Mouse (Mus musculus) heart, embryonic 15.5 days (tissue): ENCODE measurements around the gene Cip2a. TPM values are rescaled to one million over a fixed set of nuclear protein-coding genes. Genes with fewer than 3 reads are reported as not detected.

Experiments used
- ATAC-seq: fragments of 200-750 bp; cut with Nextera tagmentation; replicated peaks from 2 replicates; pipeline ENCODE4 v1.8.0; 2017; ENCODE audit warnings: low read depth, moderate TSS enrichment; ENCODE audit not compliant: insufficient number of reproducible peaks, insufficient read depth, low FRiP score
- H3K27ac ChIP-seq: fragments of 300-500 bp; sonication (generic); 2 replicates; pipeline ENCODE4 v1.5.1; 2015; ENCODE audit warnings: mild to moderate bottlenecking, inconsistent platforms
- H3K27me3 ChIP-seq: fragments of 300-500 bp; sonication (generic); 2 replicates; pipeline ENCODE4 v1.6.1; 2015; ENCODE audit warnings: inconsistent platforms
- H3K36me3 ChIP-seq: fragments of 300-500 bp; sonication (generic); 2 replicates; pipeline ENCODE4 v1.6.1; 2015; ENCODE audit warnings: mild to moderate bottlenecking, inconsistent platforms
- H3K4me1 ChIP-seq: fragments of 300-500 bp; sonication (generic); replicated peaks from 2 replicates; pipeline ENCODE4 v1.6.1; 2015; ENCODE audit warnings: inconsistent platforms
- H3K4me2 ChIP-seq: fragments of 300-500 bp; sonication (generic); 2 replicates; pipeline ENCODE4 v1.6.1; 2015; ENCODE audit warnings: inconsistent platforms, mild to moderate bottlenecking, moderate library complexity
- H3K4me3 ChIP-seq: fragments of 300-500 bp; sonication (generic); 2 replicates; pipeline ENCODE4 v1.5.1; 2015; ENCODE audit warnings: mild to moderate bottlenecking, inconsistent platforms
- H3K9ac ChIP-seq: fragments of 300-500 bp; sonication (generic); 2 replicates; pipeline ENCODE4 v1.6.1; 2015; ENCODE audit warnings: mild to moderate bottlenecking, inconsistent platforms
- H3K9me3 ChIP-seq: fragments of 300-500 bp; sonication (generic); replicated peaks from 2 replicates; pipeline ENCODE4 v1.6.1; 2016; ENCODE audit warnings: inconsistent platforms
- WGBS: fragments of 180-500 bp; shearing (Covaris S2); methylation state at CpG from one replicate; pipeline ENCODE4 v1.1.7; 2015; ENCODE audit warnings: mixed read lengths; 5-methylcytosine and 5-hydroxymethylcytosine counted together
- polyA plus RNA-seq: library from polyadenylated mRNA; unstranded; fragments of >200 nt; fragmentation: Nextera tagmentation; extraction: Ambion mirVana; gene quantifications from 2 replicates; pipeline ENCODE4 v1.2.1, GENCODE M21; 2015

The Cip2a gene
- 18.2 and 19.3 TPM in 2 replicates for polyA plus RNA-seq

- H3K4me1 ChIP-seq, result peaks cover 9% of the 10 kb centered on the region
- peak within 1 kb of the TSS; percentile 94 for H3K27ac ChIP-seq
- peak within 1 kb of the TSS; percentile 72 for H3K4me2 ChIP-seq
- ATAC-seq, result peak; percentile 98
- H3K36me3 ChIP-seq, result peaks cover 4% of the 10 kb centered on the region; the same call in 1 of the 2 replicates
- H3K9ac ChIP-seq, result peak within 1 kb of the TSS; percentile 98
- no peaks in the 10 kb centered on the region for H3K9me3 ChIP-seq
- H3K27me3 ChIP-seq, result no peaks in the 10 kb centered on the region
- peak within 1 kb of the TSS; percentile 85 for H3K4me3 ChIP-seq
- WGBS, result under 1% methylated on average over 74 of the region's 74 CpGs
Observed at GRCm38 (mm10) chr16:48993559-48994342, at the start of gene Cip2a, which contains the start of gene Dzip3. TSS of gene Cip2a (plus strand) at chr16:48994185. TSS of gene Dzip3 (minus strand) at chr16:48994165.

- no peak overlapping the region for H3K27ac ChIP-seq
- H3K9ac ChIP-seq, result no peak overlapping the region
- H3K4me1 ChIP-seq, result no peaks in the 10 kb centered on the region
- ATAC-seq, result no peak
- WGBS, result 93% methylated on average over 2 of the region's 2 CpGs
- H3K4me2 ChIP-seq, result no peak overlapping the region
- H3K9me3 ChIP-seq, result no peaks in the 10 kb centered on the region
- H3K36me3 ChIP-seq, result peaks cover 18% of the 10 kb centered on the region
- H3K4me3 ChIP-seq, result no peak overlapping the region
- H3K27me3 ChIP-seq, result no peaks in the 10 kb centered on the region
Observed at GRCm38 (mm10) chr16:48972996-48973395, 21.0 kb upstream of the Cip2a start.

GRCm38 (mm10) chr16:48973548-48973947 is 20.4 kb upstream of the Cip2a start:
- H3K4me2 ChIP-seq, result no peak overlapping the region
- H3K9me3 ChIP-seq, result no peaks in the 10 kb centered on the region
- no peaks in the 10 kb centered on the region for H3K4me1 ChIP-seq
- peaks cover 23% of the 10 kb centered on the region for H3K36me3 ChIP-seq
- H3K27ac ChIP-seq, result no peak overlapping the region
- 98% methylated on average over 1 of the region's 1 CpGs for WGBS
- H3K4me3 ChIP-seq, result no peak overlapping the region
- H3K9ac ChIP-seq, result no peak overlapping the region
- H3K27me3 ChIP-seq, result no peaks in the 10 kb centered on the region
- ATAC-seq, result no peak

- Histone ChIP-seq H3K4me3 (no peak overlapping the region), H3K27ac (no peak overlapping the region), H3K27me3 (no peaks in the 10 kb centered on the region), H3K4me1 (no peaks in the 10 kb centered on the region), H3K4me2 (no peak overlapping the region), H3K9ac (no peak overlapping the region), H3K9me3 (no peaks in the 10 kb centered on the region), H3K36me3 (peaks cover 22% of the 10 kb centered on the region)
- no peak for ATAC-seq
Observed at GRCm38 (mm10) chr16:48979965-48980364, 14.0 kb upstream of the Cip2a start.

GRCm38 (mm10) chr16:48985034-48985627 is 8.9 kb upstream of the Cip2a start:
- no peak overlapping the region for H3K4me3 ChIP-seq
- H3K4me2 ChIP-seq, result no peak overlapping the region
- no peak for ATAC-seq
- peaks cover 10% of the 10 kb centered on the region; the same call in 1 of the 2 replicates for H3K4me1 ChIP-seq
- 75% methylated on average over 5 of the region's 5 CpGs for WGBS
- no peaks in the 10 kb centered on the region for H3K27me3 ChIP-seq
- no peak overlapping the region for H3K27ac ChIP-seq
- peaks cover 10% of the 10 kb centered on the region for H3K36me3 ChIP-seq
- no peak overlapping the region for H3K9ac ChIP-seq
- H3K9me3 ChIP-seq, result no peaks in the 10 kb centered on the region

- no peak overlapping the region for H3K4me2 ChIP-seq
- H3K27ac ChIP-seq, result no peak overlapping the region
- H3K4me3 ChIP-seq, result no peak overlapping the region
- H3K4me1 ChIP-seq, result peaks cover 11% of the 10 kb centered on the region
- no peaks in the 10 kb centered on the region for H3K9me3 ChIP-seq
- ATAC-seq, result no peak
- H3K9ac ChIP-seq, result no peak overlapping the region
- H3K36me3 ChIP-seq, result no peaks in the 10 kb centered on the region
- H3K27me3 ChIP-seq, result no peaks in the 10 kb centered on the region
Observed at GRCm38 (mm10) chr16:48989700-48990099, 4.3 kb upstream of the Cip2a start.

- ATAC-seq, result no peak
- Histone ChIP-seq H3K4me2 (peak overlapping the region; percentile 60), H3K4me3 (peak overlapping the region; percentile 85), H3K36me3 (no peaks in the 10 kb centered on the region), H3K9me3 (no peaks in the 10 kb centered on the region), H3K27ac (peak overlapping the region; percentile 94), H3K4me1 (peaks cover 9% of the 10 kb centered on the region), H3K9ac (peak overlapping the region; percentile 98), H3K27me3 (no peaks in the 10 kb centered on the region)
- WGBS, result 22% methylated on average over 10 of the region's 10 CpGs
Observed at GRCm38 (mm10) chr16:48992437-48993230, 1.4 kb upstream of the Cip2a start.

- 2% methylated on average over 9 of the region's 9 CpGs for WGBS
- Histone ChIP-seq H3K4me3 (peak overlapping the region; percentile 85), H3K27ac (peak overlapping the region; percentile 94), H3K4me2 (peak overlapping the region; percentile 60), H3K9me3 (no peaks in the 10 kb centered on the region), H3K36me3 (no peaks in the 10 kb centered on the region), H3K27me3 (no peaks in the 10 kb centered on the region), H3K9ac (peak overlapping the region; percentile 98), H3K4me1 (peaks cover 9% of the 10 kb centered on the region)
- no peak for ATAC-seq
Observed at GRCm38 (mm10) chr16:48993231-48993558, 790 bp upstream of the Cip2a start.

GRCm38 (mm10) chr16:48994343-48994693 is 333 bp downstream of the Cip2a start:
- peak overlapping the region; percentile 41; the same call in 1 of the 2 replicates for H3K27ac ChIP-seq
- 0% methylated on average over 18 of the region's 18 CpGs for WGBS

GRCm38 (mm10) chr16:49004151-49004550 is 10.2 kb downstream of the Cip2a start:
- Histone ChIP-seq H3K4me3 (no peak overlapping the region), H3K4me2 (no peak overlapping the region), H3K4me1 (no peaks in the 10 kb centered on the region), H3K9ac (no peak overlapping the region), H3K27ac (no peak overlapping the region), H3K9me3 (no peaks in the 10 kb centered on the region), H3K36me3 (peaks cover 38% of the 10 kb centered on the region), H3K27me3 (no peaks in the 10 kb centered on the region)
- 92% methylated on average over 5 of the region's 5 CpGs for WGBS
- ATAC-seq, result no peak

More at GRCm38 (mm10) chr16:48994343-48994693, 333 bp downstream of the Cip2a start:
- H3K9ac ChIP-seq, result peak overlapping the region; percentile 68
- H3K36me3 ChIP-seq, result peaks cover 8% of the 10 kb centered on the region
- ATAC-seq, result peak; percentile 12; the same call in 1 of the 2 replicates
- peaks cover 9% of the 10 kb centered on the region for H3K4me1 ChIP-seq
- no peaks in the 10 kb centered on the region for H3K27me3 ChIP-seq
- peak overlapping the region; percentile 85 for H3K4me3 ChIP-seq
- H3K4me2 ChIP-seq, result peak overlapping the region; percentile 72
- no peaks in the 10 kb centered on the region for H3K9me3 ChIP-seq

- WGBS, result 82% methylated on average over 5 of the region's 5 CpGs
- no peak for ATAC-seq
- H3K36me3 ChIP-seq, result peaks cover 25% of the 10 kb centered on the region
Observed at GRCm38 (mm10) chr16:49016620-49017332, 22.8 kb downstream of the Cip2a start.

More at GRCm38 (mm10) chr16:49016620-49017332, 22.8 kb downstream of the Cip2a start:
- no peaks in the 10 kb centered on the region for H3K9me3 ChIP-seq
- H3K27me3 ChIP-seq, result no peaks in the 10 kb centered on the region
- no peaks in the 10 kb centered on the region for H3K4me1 ChIP-seq
- H3K4me3 ChIP-seq, result no peak overlapping the region
- H3K4me2 ChIP-seq, result no peak overlapping the region
- no peak overlapping the region for H3K27ac ChIP-seq
- H3K9ac ChIP-seq, result no peak overlapping the region
